Mouse (Mus musculus): ENCODE measurements at regions not wholly inside any gene's neighbourhood (a gene's known extent, or its start where the extent isn't known, plus 50 kb on each side); places are given as distances from the start of the nearest gene placed in this dataset.

- TF ChIP-seq CTCF (IDR thresholded peaks at IDR 0.05; ENCODE audit: borderline replicate concordance, extremely low read depth, insufficient read depth, insufficient read length) (no peak), POLR2A (IDR thresholded peaks at IDR 0.05; ENCODE audit: borderline replicate concordance, extremely low read depth, insufficient read depth, insufficient read length, poor library complexity, severe bottlenecking) (no peak)
Observed at GRCm38 (mm10) chr9:115484408-115484807, 174.2 kb upstream of the Stt3b start.

GRCm38 (mm10) chr9:115485219-115485618, 175.0 kb upstream of the Stt3b start:
- TF ChIP-seq CTCF (IDR thresholded peaks at IDR 0.05; ENCODE audit: borderline replicate concordance, extremely low read depth, insufficient read depth, insufficient read length) (no peak), POLR2A (IDR thresholded peaks at IDR 0.05; ENCODE audit: borderline replicate concordance, extremely low read depth, insufficient read depth, insufficient read length, poor library complexity, severe bottlenecking) (no peak)
- no peak for DNase-seq (ENCODE audit: low read depth)

More at GRCm38 (mm10) chr9:115484408-115484807, 174.2 kb upstream of the Stt3b start:
- DNase-seq (ENCODE audit: low read depth), result no peak

GRCm38 (mm10) chr9:115487175-115487760, 177.0 kb upstream of the Stt3b start:
- TF ChIP-seq CTCF (IDR thresholded peaks at IDR 0.05; ENCODE audit: borderline replicate concordance, extremely low read depth, insufficient read depth, insufficient read length) (no peak), POLR2A (IDR thresholded peaks at IDR 0.05; ENCODE audit: borderline replicate concordance, extremely low read depth, insufficient read depth, insufficient read length, poor library complexity, severe bottlenecking) (no peak)
- no peak for DNase-seq (ENCODE audit: low read depth)

GRCm38 (mm10) chr9:115488913-115489809, 178.9 kb upstream of the Stt3b start:
- TF ChIP-seq POLR2A (IDR thresholded peaks at IDR 0.05; ENCODE audit: borderline replicate concordance, extremely low read depth, insufficient read depth, insufficient read length, poor library complexity, severe bottlenecking), result no peak
- no peak for TF ChIP-seq CTCF (IDR thresholded peaks at IDR 0.05; ENCODE audit: borderline replicate concordance, extremely low read depth, insufficient read depth, insufficient read length)
- no peak for DNase-seq (ENCODE audit: low read depth)

- TF ChIP-seq POLR2A (IDR thresholded peaks at IDR 0.05; ENCODE audit: borderline replicate concordance, extremely low read depth, insufficient read depth, insufficient read length, poor library complexity, severe bottlenecking) (no peak), CTCF (IDR thresholded peaks at IDR 0.05; ENCODE audit: borderline replicate concordance, extremely low read depth, insufficient read depth, insufficient read length) (no peak)
- DNase-seq (ENCODE audit: low read depth), result no peak
Observed at GRCm38 (mm10) chr9:115492431-115493171, 182.4 kb upstream of the Stt3b start.

- DNase-seq (ENCODE audit: low read depth), result peak; percentile 65
Observed at GRCm38 (mm10) chr9:115493765-115494164, 183.5 kb upstream of the Stt3b start.

GRCm38 (mm10) chr9:115499536-115499935, 189.3 kb upstream of the Stt3b start:
- no peak for DNase-seq (ENCODE audit: low read depth)
- no peak for TF ChIP-seq POLR2A (IDR thresholded peaks at IDR 0.05; ENCODE audit: borderline replicate concordance, extremely low read depth, insufficient read depth, insufficient read length, poor library complexity, severe bottlenecking)

More at GRCm38 (mm10) chr9:115493765-115494164, 183.5 kb upstream of the Stt3b start:
- TF ChIP-seq POLR2A (IDR thresholded peaks at IDR 0.05; ENCODE audit: borderline replicate concordance, extremely low read depth, insufficient read depth, insufficient read length, poor library complexity, severe bottlenecking), result no peak
- no peak for TF ChIP-seq CTCF (IDR thresholded peaks at IDR 0.05; ENCODE audit: borderline replicate concordance, extremely low read depth, insufficient read depth, insufficient read length)

GRCm38 (mm10) chr9:115504789-115505188, 194.6 kb upstream of the Stt3b start:
- no peak for DNase-seq (ENCODE audit: low read depth)
- TF ChIP-seq CTCF (IDR thresholded peaks at IDR 0.05; ENCODE audit: borderline replicate concordance, extremely low read depth, insufficient read depth, insufficient read length) (no peak), POLR2A (IDR thresholded peaks at IDR 0.05; ENCODE audit: borderline replicate concordance, extremely low read depth, insufficient read depth, insufficient read length, poor library complexity, severe bottlenecking) (no peak)

GRCm38 (mm10) chr9:115507131-115507689, 197.0 kb upstream of the Stt3b start:
- TF ChIP-seq CTCF (IDR thresholded peaks at IDR 0.05; ENCODE audit: borderline replicate concordance, extremely low read depth, insufficient read depth, insufficient read length), result no peak
- TF ChIP-seq POLR2A (IDR thresholded peaks at IDR 0.05; ENCODE audit: borderline replicate concordance, extremely low read depth, insufficient read depth, insufficient read length, poor library complexity, severe bottlenecking), result no peak
- DNase-seq (ENCODE audit: low read depth), result peak; percentile 79

- TF ChIP-seq POLR2A (IDR thresholded peaks at IDR 0.05; ENCODE audit: borderline replicate concordance, extremely low read depth, insufficient read depth, insufficient read length, poor library complexity, severe bottlenecking) (no peak), CTCF (IDR thresholded peaks at IDR 0.05; ENCODE audit: borderline replicate concordance, extremely low read depth, insufficient read depth, insufficient read length) (no peak)
Observed at GRCm38 (mm10) chr9:115512835-115513629, 202.8 kb upstream of the Stt3b start.

More at GRCm38 (mm10) chr9:115512835-115513629, 202.8 kb upstream of the Stt3b start:
- DNase-seq (ENCODE audit: low read depth), result peak; percentile 60
